Mouse (Mus musculus) heart, embryonic 13.5 days (tissue): ENCODE results near the gene Zfp575. TPM values are rescaled to one million over a fixed set of nuclear protein-coding genes. Genes with fewer than 3 reads are reported as not detected.

Experiments
- ATAC-seq: fragments of 200-750 bp; cut with Nextera tagmentation; 2 replicates; pipeline ENCODE4 v1.8.0; 2017; ENCODE audit warnings: moderate TSS enrichment; ENCODE audit not compliant: insufficient number of reproducible peaks, low FRiP score, low TSS enrichment; ENCODE audit errors: extremely low read depth
- H3K27ac ChIP-seq: fragments of 300-500 bp; sonication (generic); replicated peaks from 2 replicates; pipeline ENCODE4 v1.5.1; 2015; ENCODE audit warnings: moderate library complexity, mild to moderate bottlenecking, inconsistent platforms
- H3K27me3 ChIP-seq: fragments of 300-500 bp; sonication (generic); replicated peaks from 2 replicates; pipeline ENCODE4 v1.6.1; 2015; ENCODE audit warnings: mild to moderate bottlenecking, inconsistent platforms
- H3K36me3 ChIP-seq: fragments of 300-500 bp; sonication (generic); 2 replicates; pipeline ENCODE4 v1.6.1; 2015; ENCODE audit warnings: mild to moderate bottlenecking, inconsistent platforms
- H3K4me1 ChIP-seq: fragments of 300-500 bp; sonication (generic); 2 replicates; pipeline ENCODE4 v1.6.1; 2015; ENCODE audit warnings: inconsistent platforms
- H3K4me2 ChIP-seq: fragments of 300-500 bp; sonication (generic); 2 replicates; pipeline ENCODE4 v1.6.1; 2015; ENCODE audit warnings: inconsistent platforms, mild to moderate bottlenecking, moderate library complexity
- H3K4me3 ChIP-seq: fragments of 300-500 bp; sonication (generic); 2 replicates; pipeline ENCODE4 v1.5.1; 2015; ENCODE audit warnings: moderate library complexity, mild to moderate bottlenecking, inconsistent platforms
- H3K9ac ChIP-seq: fragments of 300-500 bp; sonication (generic); 2 replicates; pipeline ENCODE4 v1.6.1; 2015; ENCODE audit warnings: inconsistent platforms, mild to moderate bottlenecking, moderate library complexity
- H3K9me3 ChIP-seq: fragments of 300-500 bp; sonication (generic); 2 replicates; pipeline ENCODE4 v1.6.1; 2016; ENCODE audit warnings: inconsistent platforms
- WGBS: fragments of 180-500 bp; shearing (Covaris S2); methylation state at CpG from one replicate; pipeline ENCODE4 v1.1.7; 2015; ENCODE audit warnings: mixed read lengths; 5-methylcytosine and 5-hydroxymethylcytosine counted together
- polyA plus RNA-seq: library from polyadenylated mRNA; unstranded; fragments of >200 nt; fragmentation: Nextera tagmentation; extraction: Ambion mirVana; gene quantifications from 2 replicates; pipeline ENCODE4 v1.2.1, GENCODE M21; 2015

Gene Zfp575
- polyA plus RNA-seq, 1 experiment from 2014 or later: 0.78 TPM

DNA sequence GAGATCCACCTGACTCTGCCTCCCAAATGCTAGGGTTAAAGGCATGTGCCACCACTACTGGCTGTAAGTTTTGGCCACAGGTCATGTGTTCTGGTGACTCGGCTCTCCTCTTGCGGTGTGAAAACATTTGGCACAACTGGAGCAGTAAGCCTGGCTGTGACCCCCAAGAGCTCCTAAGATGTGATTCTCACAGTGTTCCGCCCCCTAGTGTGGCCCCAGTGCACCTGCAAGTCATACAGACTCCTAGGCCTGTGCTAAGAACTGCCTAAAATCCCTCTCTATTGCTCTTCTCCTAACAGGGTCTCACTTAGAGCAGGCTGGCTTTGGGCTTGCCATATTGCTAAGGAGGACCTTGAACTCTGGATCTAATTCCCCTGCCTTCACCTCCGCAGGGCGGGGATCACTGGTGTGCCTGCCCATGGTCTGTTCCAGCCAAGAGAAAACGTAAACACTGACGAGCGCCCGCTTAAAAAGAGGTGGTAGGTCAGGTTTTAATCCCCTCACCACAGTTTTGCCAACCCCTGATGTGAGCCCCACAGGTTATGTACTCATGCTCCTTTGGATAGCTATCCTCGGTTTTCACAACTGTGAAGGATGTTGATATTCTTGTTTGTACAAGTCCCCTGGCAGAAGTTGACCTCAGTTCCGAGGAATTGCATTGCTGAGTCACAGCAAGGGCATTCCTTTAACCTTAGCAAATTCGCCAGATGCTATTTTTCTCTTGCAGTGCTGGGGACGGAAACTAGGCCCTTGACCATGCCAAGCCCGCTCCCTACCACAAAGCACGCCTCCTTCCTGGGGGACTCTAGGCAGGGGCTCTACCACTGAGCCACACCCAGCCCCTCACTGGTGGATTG is 12.0 kb upstream of the Zfp575 start:
- H3K9ac ChIP-seq: no peak overlapping the region
- H3K4me1 ChIP-seq: peaks cover 6% of the 10 kb centered on the region
- H3K4me3 ChIP-seq: no peak overlapping the region
- H3K27ac ChIP-seq: no peak overlapping the region
- 66% methylated on average over 15 of the region's 15 CpGs for WGBS
- no peak overlapping the region for H3K4me2 ChIP-seq
- no peaks in the 10 kb centered on the region for H3K9me3 ChIP-seq
- H3K36me3 ChIP-seq: no peaks in the 10 kb centered on the region
- peaks cover 16% of the 10 kb centered on the region for H3K27me3 ChIP-seq
- no peak for ATAC-seq

- Histone ChIP-seq H3K4me3 (no peak overlapping the region), H3K27me3 (peaks cover 21% of the 10 kb centered on the region), H3K4me1 (peaks cover 15% of the 10 kb centered on the region), H3K4me2 (no peak overlapping the region), H3K9me3 (no peaks in the 10 kb centered on the region), H3K36me3 (no peaks in the 10 kb centered on the region), H3K27ac (no peak overlapping the region), H3K9ac (no peak overlapping the region)
- no peak for ATAC-seq
- 67% methylated on average over 4 of the region's 4 CpGs for WGBS
Measured at GRCm38 (mm10) chr7:24598121-24598520, 10.7 kb upstream of the Zfp575 start.

DNA sequence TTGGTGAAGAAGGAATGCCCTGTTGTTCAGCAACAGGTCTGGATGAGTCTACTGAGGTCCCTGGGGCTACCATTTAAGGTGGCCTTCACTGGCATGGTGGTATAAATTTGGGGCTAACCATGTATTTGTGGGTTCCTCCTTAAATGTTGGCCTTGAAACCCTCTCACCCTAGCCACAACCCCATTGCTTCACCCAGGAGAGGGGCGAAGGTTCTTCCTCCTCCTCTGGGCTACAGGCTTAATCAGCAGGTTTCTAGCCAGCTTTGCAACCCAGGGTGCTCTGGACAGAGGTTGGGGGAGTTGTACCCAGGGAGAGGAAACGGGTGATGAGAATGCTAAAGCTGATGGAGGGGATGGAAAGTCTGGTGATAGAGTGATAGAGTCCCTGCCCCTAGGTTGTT is 8.0 kb upstream of the Zfp575 start:
- Histone ChIP-seq H3K4me1 (peaks cover 16% of the 10 kb centered on the region), H3K4me2 (no peak overlapping the region), H3K9ac (no peak overlapping the region), H3K9me3 (no peaks in the 10 kb centered on the region), H3K27me3 (peaks cover 21% of the 10 kb centered on the region), H3K27ac (no peak overlapping the region), H3K4me3 (no peak overlapping the region), H3K36me3 (no peaks in the 10 kb centered on the region)
- ATAC-seq: no peak
- WGBS: 48% methylated on average over 2 of the region's 2 CpGs

DNA sequence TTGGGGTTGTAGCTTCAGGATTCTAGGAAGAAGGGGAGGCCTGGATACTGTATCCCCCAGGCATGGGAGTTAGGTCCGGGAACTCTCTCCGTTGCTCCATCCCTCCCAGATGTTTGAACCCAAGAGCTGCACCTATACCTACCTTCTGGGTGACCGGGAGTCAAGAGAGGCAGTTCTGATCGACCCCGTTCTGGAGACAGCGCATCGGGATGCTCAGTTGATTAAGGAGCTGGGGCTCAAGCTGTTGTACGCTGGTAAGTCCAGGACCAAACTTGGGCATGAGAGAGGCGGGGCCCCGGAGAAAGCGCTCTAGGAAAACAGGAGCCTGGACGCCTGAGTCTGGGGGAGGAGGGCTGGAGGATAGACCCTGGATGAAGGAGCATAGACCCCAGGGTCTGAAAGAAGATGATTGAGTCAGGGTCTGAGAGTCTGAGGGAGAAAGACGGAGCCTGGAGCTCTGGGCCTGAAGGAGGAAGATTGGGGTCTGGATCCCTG is 6.9 kb upstream of the Zfp575 start:
- Histone ChIP-seq H3K4me3 (peak overlapping the region; percentile 74), H3K9me3 (no peaks in the 10 kb centered on the region), H3K36me3 (no peaks in the 10 kb centered on the region), H3K9ac (peak overlapping the region; percentile 85), H3K27ac (no peak overlapping the region), H3K27me3 (peaks cover 21% of the 10 kb centered on the region), H3K4me2 (peak overlapping the region; percentile 83), H3K4me1 (peaks cover 16% of the 10 kb centered on the region)
- 3% methylated on average over 13 of the region's 13 CpGs for WGBS
- ATAC-seq: no peak

- ATAC-seq: peak; percentile 69; the same call in 1 of the 2 replicates
- Histone ChIP-seq H3K27ac (no peak overlapping the region), H3K36me3 (no peaks in the 10 kb centered on the region), H3K4me1 (peaks cover 16% of the 10 kb centered on the region), H3K9ac (peak overlapping the region; percentile 85), H3K27me3 (peaks cover 21% of the 10 kb centered on the region), H3K4me3 (peak overlapping the region; percentile 74), H3K9me3 (no peaks in the 10 kb centered on the region), H3K4me2 (peak overlapping the region; percentile 83)
- 2% methylated on average over 39 of the region's 39 CpGs for WGBS
Measured at GRCm38 (mm10) chr7:24593621-24594308, 6.3 kb upstream of the Zfp575 start.

DNA sequence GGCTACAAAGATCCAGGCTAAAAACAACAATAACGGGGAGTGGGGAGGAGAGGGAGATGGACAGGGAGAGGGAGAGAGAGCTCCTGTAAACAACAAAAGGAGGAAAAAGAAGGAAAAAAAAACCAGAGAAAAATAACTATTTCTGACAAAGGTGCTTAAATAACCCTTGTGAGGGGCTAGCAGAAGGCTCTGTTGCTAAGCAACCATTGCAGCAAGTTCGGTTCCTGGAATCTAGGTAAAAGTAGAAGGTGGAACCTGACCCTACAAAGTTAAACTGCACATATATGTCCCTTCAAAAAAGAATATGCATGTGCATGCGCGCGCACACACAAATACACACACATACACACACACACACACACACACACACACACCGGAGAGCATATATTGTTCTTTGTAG is 5.3 kb upstream of the Zfp575 start:
- no peak for ATAC-seq
- no peak overlapping the region for H3K27ac ChIP-seq
- peaks cover 16% of the 10 kb centered on the region for H3K4me1 ChIP-seq
- peaks cover 26% of the 10 kb centered on the region for H3K27me3 ChIP-seq
- H3K9me3 ChIP-seq: no peaks in the 10 kb centered on the region
- H3K9ac ChIP-seq: no peak overlapping the region
- no peak overlapping the region for H3K4me3 ChIP-seq
- 81% methylated on average over 6 of the region's 6 CpGs for WGBS
- no peak overlapping the region for H3K4me2 ChIP-seq
- no peaks in the 10 kb centered on the region for H3K36me3 ChIP-seq

DNA sequence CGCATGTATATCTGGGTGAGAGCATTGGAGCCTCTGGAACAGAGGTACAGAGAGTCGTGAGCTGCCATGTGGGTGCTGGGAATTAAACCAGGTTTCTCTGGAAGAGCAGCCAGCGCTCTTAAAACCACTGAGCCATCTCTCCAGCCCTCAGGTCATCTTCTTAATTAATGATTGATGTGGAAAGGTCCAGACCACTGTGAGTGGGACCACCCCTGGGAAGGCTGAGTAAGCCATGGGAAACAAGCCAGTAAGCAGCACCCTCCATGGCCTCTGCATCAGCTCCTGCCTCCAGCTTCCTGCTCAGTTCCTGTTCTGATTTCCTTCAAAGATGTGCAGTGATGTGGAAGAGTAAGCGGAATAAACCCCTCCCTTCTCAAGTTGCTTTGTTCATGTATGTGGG is 4.7 kb upstream of the Zfp575 start:
- ATAC-seq: no peak
- WGBS: 58% methylated on average over 4 of the region's 4 CpGs
- H3K4me2 ChIP-seq: no peak overlapping the region

GRCm38 (mm10) chr7:24591735-24592134 is 4.3 kb upstream of the Zfp575 start:
- Histone ChIP-seq H3K36me3 (no peaks in the 10 kb centered on the region), H3K27ac (no peak overlapping the region), H3K4me1 (peaks cover 26% of the 10 kb centered on the region), H3K9me3 (no peaks in the 10 kb centered on the region), H3K9ac (no peak overlapping the region), H3K4me3 (no peak overlapping the region), H3K27me3 (peaks cover 37% of the 10 kb centered on the region), H3K4me2 (no peak overlapping the region)
- 65% methylated on average over 5 of the region's 5 CpGs for WGBS
- no peak for ATAC-seq

More for the DNA sequence above, 4.7 kb upstream of the Zfp575 start:
- H3K27me3 ChIP-seq: peaks cover 32% of the 10 kb centered on the region
- H3K9ac ChIP-seq: no peak overlapping the region
- H3K4me1 ChIP-seq: peaks cover 22% of the 10 kb centered on the region
- H3K9me3 ChIP-seq: no peaks in the 10 kb centered on the region
- no peak overlapping the region for H3K27ac ChIP-seq
- no peak overlapping the region for H3K4me3 ChIP-seq
- no peaks in the 10 kb centered on the region for H3K36me3 ChIP-seq

DNA sequence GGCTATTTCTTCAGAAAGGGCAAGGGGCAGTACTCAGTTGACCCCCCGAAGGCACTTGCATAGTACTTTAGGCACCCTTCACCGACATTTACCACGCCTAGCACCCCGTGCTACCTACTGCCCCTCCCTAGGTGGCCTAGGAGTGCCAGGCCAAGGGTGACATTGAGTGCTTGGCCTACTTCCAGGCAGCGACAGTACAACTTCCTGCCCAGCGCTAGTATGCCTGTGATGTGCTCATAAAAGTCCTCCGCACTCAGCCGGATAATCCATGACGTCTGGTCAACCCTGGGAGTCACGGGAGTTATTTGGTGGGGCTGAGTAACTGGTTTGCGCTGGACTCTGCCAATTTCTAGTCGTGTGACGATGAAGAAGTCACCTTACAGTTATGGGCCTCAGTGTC is 895 bp upstream of the Zfp575 start:
- Histone ChIP-seq H3K36me3 (no peaks in the 10 kb centered on the region), H3K27ac (no peak overlapping the region), H3K4me2 (no peak overlapping the region), H3K27me3 (peaks cover 43% of the 10 kb centered on the region), H3K4me1 (peaks cover 13% of the 10 kb centered on the region), H3K9ac (no peak overlapping the region), H3K4me3 (no peak overlapping the region), H3K9me3 (no peaks in the 10 kb centered on the region)
- ATAC-seq: no peak
- WGBS: 74% methylated on average over 13 of the region's 13 CpGs

DNA sequence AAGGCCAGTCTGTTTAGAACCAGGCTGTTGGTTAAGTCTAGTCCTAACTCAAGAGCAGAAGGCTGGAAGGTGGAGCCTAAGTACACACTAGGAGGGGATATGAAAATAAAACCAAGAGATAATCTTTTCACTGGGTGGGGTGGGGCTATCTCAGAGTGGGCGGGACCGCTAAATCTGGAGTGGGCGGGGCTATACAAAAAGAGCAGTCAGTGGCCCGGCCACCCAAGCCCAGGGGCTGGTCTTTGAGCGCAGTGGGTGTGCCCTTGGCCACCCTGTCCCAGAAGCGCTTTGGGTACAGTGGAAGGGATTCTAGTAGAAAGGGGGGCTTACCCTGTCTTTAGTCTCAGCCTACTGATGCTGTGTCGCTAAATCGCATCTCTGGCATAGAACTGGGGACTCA is 613 bp downstream of the Zfp575 start:
- H3K27me3 ChIP-seq: peaks cover 43% of the 10 kb centered on the region
- peak overlapping the region; percentile 54 for H3K4me3 ChIP-seq
- no peak for ATAC-seq
- H3K9ac ChIP-seq: peak overlapping the region; percentile 76; the same call in 1 of the 2 replicates
- H3K36me3 ChIP-seq: no peaks in the 10 kb centered on the region
- no peak overlapping the region for H3K27ac ChIP-seq
- H3K4me1 ChIP-seq: peaks cover 11% of the 10 kb centered on the region
- peak overlapping the region; percentile 74 for H3K4me2 ChIP-seq
- 13% methylated on average over 8 of the region's 8 CpGs for WGBS
- no peaks in the 10 kb centered on the region for H3K9me3 ChIP-seq

DNA sequence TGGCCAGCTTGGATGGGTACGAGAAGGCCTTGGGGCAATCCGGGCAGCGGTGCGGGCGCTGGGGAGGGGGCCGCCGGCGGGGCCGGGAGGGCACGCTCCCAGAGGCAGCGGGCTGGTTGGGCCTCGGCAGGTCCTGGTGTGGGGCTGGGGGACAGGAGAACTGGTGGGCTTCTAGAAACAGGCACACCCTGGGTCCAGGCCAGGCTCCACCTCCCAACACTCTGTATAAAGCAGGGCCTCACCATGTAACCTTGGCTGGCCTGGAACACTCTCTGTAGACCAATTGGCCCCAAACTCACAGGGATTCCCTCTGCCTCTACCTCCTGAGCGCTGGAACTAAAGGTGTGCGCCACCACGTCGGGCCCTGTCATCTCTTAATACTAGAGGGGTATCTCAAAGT is 1.4 kb downstream of the Zfp575 start:
- no peaks in the 10 kb centered on the region for H3K36me3 ChIP-seq
- H3K27me3 ChIP-seq: peaks cover 43% of the 10 kb centered on the region
- no peaks in the 10 kb centered on the region for H3K9me3 ChIP-seq
- no peak overlapping the region for H3K4me3 ChIP-seq
- H3K4me2 ChIP-seq: no peak overlapping the region
- H3K4me1 ChIP-seq: peaks cover 11% of the 10 kb centered on the region
- 30% methylated on average over 16 of the region's 16 CpGs for WGBS
- no peak overlapping the region for H3K27ac ChIP-seq
- no peak overlapping the region for H3K9ac ChIP-seq
- ATAC-seq: no peak
